Mouse (Mus musculus): ENCODE data around the gene Cenpu. TPM values are rescaled to one million over a fixed set of nuclear protein-coding genes. Genes with fewer than 3 reads are reported as not detected.
A peak's percentile ranks its signal among the peaks of the same experiment; 100 is the strongest.

Cenpu gene
- polyA plus RNA-seq, 1 experiment: 2.3 TPM

GRCm38 (mm10) chr8:46585576-46585975, 33.7 kb downstream of the Cenpu start:
- no peak overlapping the region for H3K27ac ChIP-seq (ENCODE audit: insufficient read depth, low read length)
- no peak overlapping the region for H3K4me3 ChIP-seq (ENCODE audit: extremely low read depth, insufficient read depth, insufficient read length)
- peaks cover 7% of the 10 kb centered on the region for H3K36me3 ChIP-seq (ENCODE audit: control insufficient read depth, insufficient read depth, low read length)
- WGBS: 74% methylated on average over 3 of the region's 3 CpGs
- H3K27me3 ChIP-seq (ENCODE audit: control insufficient read depth, insufficient read depth, low read length): no peaks in the 10 kb centered on the region
- H3K4me1 ChIP-seq (ENCODE audit: control insufficient read depth, insufficient read depth, insufficient read length): no peaks in the 10 kb centered on the region
- no peak for TF ChIP-seq POLR2A (IDR thresholded peaks at IDR 0.05; ENCODE audit: low read depth, low read length)
- no peak for TF ChIP-seq CTCF (IDR thresholded peaks at IDR 0.05; ENCODE audit: extremely low read depth, insufficient read depth, insufficient read length, insufficient replicate concordance)
- DNase-seq (ENCODE audit: low read depth in 1 of 2, low spot score in 2 of 2): no peak

GRCm38 (mm10) chr8:46587911-46588310, 36.1 kb downstream of the Cenpu start:
- no peak for DNase-seq (ENCODE audit: low read depth in 1 of 2, low spot score in 2 of 2)

GRCm38 (mm10) chr8:46588663-46589062, 36.8 kb downstream of the Cenpu start:
- Histone ChIP-seq H3K27ac (ENCODE audit: insufficient read depth, low read length) (no peak overlapping the region), H3K4me1 (ENCODE audit: control insufficient read depth, insufficient read depth, insufficient read length) (no peaks in the 10 kb centered on the region), H3K4me3 (ENCODE audit: extremely low read depth, insufficient read depth, insufficient read length) (no peak overlapping the region), H3K27me3 (ENCODE audit: control insufficient read depth, insufficient read depth, low read length) (no peaks in the 10 kb centered on the region), H3K36me3 (ENCODE audit: control insufficient read depth, insufficient read depth, low read length) (peaks cover 4% of the 10 kb centered on the region)
- DNase-seq (ENCODE audit: low read depth in 1 of 2, low spot score in 2 of 2): no peak
- WGBS: 84% methylated on average over 2 of the region's 2 CpGs
- no peak for TF ChIP-seq POLR2A (IDR thresholded peaks at IDR 0.05; ENCODE audit: low read depth, low read length)
- no peak for TF ChIP-seq CTCF (IDR thresholded peaks at IDR 0.05; ENCODE audit: extremely low read depth, insufficient read depth, insufficient read length, insufficient replicate concordance)

More at GRCm38 (mm10) chr8:46587911-46588310, 36.1 kb downstream of the Cenpu start:
- TF ChIP-seq CTCF (IDR thresholded peaks at IDR 0.05; ENCODE audit: extremely low read depth, insufficient read depth, insufficient read length, insufficient replicate concordance): no peak
- no peak for TF ChIP-seq POLR2A (IDR thresholded peaks at IDR 0.05; ENCODE audit: low read depth, low read length)
- peaks cover 4% of the 10 kb centered on the region for H3K36me3 ChIP-seq (ENCODE audit: control insufficient read depth, insufficient read depth, low read length)
- no peak overlapping the region for H3K4me3 ChIP-seq (ENCODE audit: extremely low read depth, insufficient read depth, insufficient read length)
- H3K4me1 ChIP-seq (ENCODE audit: control insufficient read depth, insufficient read depth, insufficient read length): no peaks in the 10 kb centered on the region
- no peak overlapping the region for H3K27ac ChIP-seq (ENCODE audit: insufficient read depth, low read length)
- H3K27me3 ChIP-seq (ENCODE audit: control insufficient read depth, insufficient read depth, low read length): no peaks in the 10 kb centered on the region
- 85% methylated on average over 5 of the region's 5 CpGs for WGBS

- no peak overlapping the region for H3K4me3 ChIP-seq (ENCODE audit: extremely low read depth, insufficient read depth, insufficient read length)
- no peaks in the 10 kb centered on the region for H3K27me3 ChIP-seq (ENCODE audit: control insufficient read depth, insufficient read depth, low read length)
- TF ChIP-seq POLR2A (IDR thresholded peaks at IDR 0.05; ENCODE audit: low read depth, low read length) (no peak), CTCF (IDR thresholded peaks at IDR 0.05; ENCODE audit: extremely low read depth, insufficient read depth, insufficient read length, insufficient replicate concordance) (no peak)
- H3K36me3 ChIP-seq (ENCODE audit: control insufficient read depth, insufficient read depth, low read length): peaks cover 8% of the 10 kb centered on the region
- 94% methylated on average over 8 of the region's 8 CpGs for WGBS
- H3K4me1 ChIP-seq (ENCODE audit: control insufficient read depth, insufficient read depth, insufficient read length): peaks cover 6% of the 10 kb centered on the region; the same call in 1 of the 2 replicates
- no peak overlapping the region for H3K27ac ChIP-seq (ENCODE audit: insufficient read depth, low read length)
- no peak for DNase-seq (ENCODE audit: low read depth in 1 of 2, low spot score in 2 of 2)
Measured at GRCm38 (mm10) chr8:46593067-46593466, 41.2 kb downstream of the Cenpu start.

- 95% methylated on average over 2 of the region's 2 CpGs for WGBS
- no peak for TF ChIP-seq POLR2A (IDR thresholded peaks at IDR 0.05; ENCODE audit: low read depth, low read length)
- TF ChIP-seq CTCF (IDR thresholded peaks at IDR 0.05; ENCODE audit: extremely low read depth, insufficient read depth, insufficient read length, insufficient replicate concordance): no peak
Measured at GRCm38 (mm10) chr8:46593772-46594171, 41.9 kb downstream of the Cenpu start.

GRCm38 (mm10) chr8:46595593-46595992, 43.8 kb downstream of the Cenpu start:
- Histone ChIP-seq H3K36me3 (ENCODE audit: control insufficient read depth, insufficient read depth, low read length) (peaks cover 9% of the 10 kb centered on the region; the same call in 1 of the 2 replicates), H3K4me3 (ENCODE audit: extremely low read depth, insufficient read depth, insufficient read length) (no peak overlapping the region), H3K4me1 (ENCODE audit: control insufficient read depth, insufficient read depth, insufficient read length) (peaks cover 6% of the 10 kb centered on the region; the same call in 1 of the 2 replicates), H3K27ac (ENCODE audit: insufficient read depth, low read length) (peak overlapping the region; percentile 91), H3K27me3 (ENCODE audit: control insufficient read depth, insufficient read depth, low read length) (no peaks in the 10 kb centered on the region)
- 14% methylated on average over 2 of the region's 2 CpGs for WGBS
- TF ChIP-seq POLR2A (IDR thresholded peaks at IDR 0.05; ENCODE audit: low read depth, low read length) (peak; percentile 16; the same call in 1 of the 2 replicates), CTCF (IDR thresholded peaks at IDR 0.05; ENCODE audit: extremely low read depth, insufficient read depth, insufficient read length, insufficient replicate concordance) (no peak)
- DNase-seq (ENCODE audit: low read depth in 1 of 2, low spot score in 2 of 2): peak; percentile 40 to 59

More at GRCm38 (mm10) chr8:46593772-46594171, 41.9 kb downstream of the Cenpu start:
- H3K4me1 ChIP-seq (ENCODE audit: control insufficient read depth, insufficient read depth, insufficient read length): peaks cover 6% of the 10 kb centered on the region; the same call in 1 of the 2 replicates
- no peak overlapping the region for H3K27ac ChIP-seq (ENCODE audit: insufficient read depth, low read length)
- peaks cover 9% of the 10 kb centered on the region for H3K36me3 ChIP-seq (ENCODE audit: control insufficient read depth, insufficient read depth, low read length)
- no peak overlapping the region for H3K4me3 ChIP-seq (ENCODE audit: extremely low read depth, insufficient read depth, insufficient read length)
- DNase-seq (ENCODE audit: low read depth in 1 of 2, low spot score in 2 of 2): no peak
- H3K27me3 ChIP-seq (ENCODE audit: control insufficient read depth, insufficient read depth, low read length): no peaks in the 10 kb centered on the region

- DNase-seq (ENCODE audit: low read depth in 1 of 2, low spot score in 2 of 2): no peak
- peaks cover 6% of the 10 kb centered on the region; the same call in 1 of the 2 replicates for H3K4me1 ChIP-seq (ENCODE audit: control insufficient read depth, insufficient read depth, insufficient read length)
- TF ChIP-seq CTCF (IDR thresholded peaks at IDR 0.05; ENCODE audit: extremely low read depth, insufficient read depth, insufficient read length, insufficient replicate concordance) (no peak), POLR2A (IDR thresholded peaks at IDR 0.05; ENCODE audit: low read depth, low read length) (no peak)
- H3K27ac ChIP-seq (ENCODE audit: insufficient read depth, low read length): peak overlapping the region; percentile 5; the same call in 1 of the 2 replicates
- H3K36me3 ChIP-seq (ENCODE audit: control insufficient read depth, insufficient read depth, low read length): peaks cover 9% of the 10 kb centered on the region; the same call in 1 of the 2 replicates
- WGBS: 95% methylated on average over 2 of the region's 2 CpGs
- no peaks in the 10 kb centered on the region for H3K27me3 ChIP-seq (ENCODE audit: control insufficient read depth, insufficient read depth, low read length)
- H3K4me3 ChIP-seq (ENCODE audit: extremely low read depth, insufficient read depth, insufficient read length): no peak overlapping the region
Measured at GRCm38 (mm10) chr8:46596530-46596929, 44.7 kb downstream of the Cenpu start.

Measured in spleen, adult 2 months (tissue).